Mouse (Mus musculus) erythroblast, embryonic 14.5 days (primary cell): ENCODE data around the gene Slc35e2.

Source experiments
- GATA1 ChIP-seq: IDR thresholded peaks from 2 replicates; pipeline ENCODE4 v1.6.1; 2012; ENCODE audit warnings: low read length, inconsistent platforms, mixed read lengths
- TAL1 ChIP-seq: IDR thresholded peaks from 3 replicates; pipeline ENCODE4 v1.6.1; 2012; ENCODE audit warnings: low read length, inconsistent platforms, mixed read lengths

DNA sequence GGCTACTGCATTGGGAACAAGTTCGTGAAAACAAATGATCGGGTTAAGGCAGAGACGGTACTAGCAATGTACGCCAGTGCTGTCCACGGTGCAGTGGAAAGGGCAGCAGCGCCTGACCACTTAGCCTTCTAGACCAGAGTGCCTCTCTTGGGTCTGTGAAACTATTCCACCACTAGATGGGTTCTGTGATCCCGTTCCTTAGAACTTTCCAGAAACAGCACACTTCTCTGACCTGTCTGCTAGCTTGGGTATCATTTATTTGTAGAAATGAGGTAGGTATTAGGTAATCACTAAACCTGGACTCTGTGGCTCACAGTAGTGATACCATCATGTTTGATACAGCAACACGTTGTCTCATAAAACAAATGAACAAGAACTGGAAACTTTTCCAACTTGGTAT is 34.7 kb upstream of the Slc35e2 start:
- TF ChIP-seq GATA1 (no peak), TAL1 (no peak)
